Mouse (Mus musculus): ENCODE data around the gene Dbn1. TPM values are rescaled to one million over a fixed set of nuclear protein-coding genes. Genes with fewer than 3 reads are reported as not detected.

Gene Dbn1
- 10 to 100 TPM; 12.6 to 25.9 TPM for total RNA-seq (2021)
- polyA plus RNA-seq (2012; rRNA removed): 41.5 and 44.1 TPM in 2 replicates
- long read RNA-seq, transcript Dbn1-203 (14 exons, 2,940 nt): major isoform, 12 of 17 reads
- long read RNA-seq, transcript Dbn1-202 (14 exons, 2,378 nt): minor isoform, 5 of 17 reads
- long read RNA-seq, partial matches to known transcripts: 0 of 17 reads
- long read RNA-seq, other reads (novel, unspliced or antisense): 0 of 17 reads

GRCm38 (mm10) chr13:55487578-55488498, at the start of gene Dbn1:
Gene Dbn1, minus strand, starts transcription at chr13:55488111.
- DNase-seq: peak; percentile 61

GRCm38 (mm10) chr13:55536194-55537175, 48.6 kb upstream of the Dbn1 start, which contains the start of gene Ddx41:
Gene Ddx41, minus strand, starts transcription at chr13:55536658.
- DNase-seq: peak; percentile 100

- DNase-seq: no peak
These were observed 47.9 kb upstream of the Dbn1 start for GRCm38 (mm10) chr13:55535796-55536193.

- DNase-seq: no peak
These were observed 47.3 kb upstream of the Dbn1 start for GRCm38 (mm10) chr13:55535191-55535590.

GRCm38 (mm10) chr13:55529198-55529915, 41.4 kb upstream of the Dbn1 start, which contains the start of gene Dok3:
Gene Dok3, minus strand, starts transcription at chr13:55529296.
- peak; percentile 41 for DNase-seq

GRCm38 (mm10) chr13:55527834-55528772, 40.2 kb upstream of the Dbn1 start:
- no peak for DNase-seq

GRCm38 (mm10) chr13:55527212-55527611, 39.3 kb upstream of the Dbn1 start:
- no peak for DNase-seq

- DNase-seq: no peak
These were observed 38.0 kb upstream of the Dbn1 start for GRCm38 (mm10) chr13:55525733-55526553.

- no peak for DNase-seq
These were observed 36.2 kb upstream of the Dbn1 start for GRCm38 (mm10) chr13:55523951-55524600.

- DNase-seq: peak; percentile 75
These were observed 35.4 kb upstream of the Dbn1 start for GRCm38 (mm10) chr13:55523278-55523677.

- DNase-seq: no peak
These were observed 34.8 kb upstream of the Dbn1 start for GRCm38 (mm10) chr13:55522730-55523129.

GRCm38 (mm10) chr13:55519606-55520005, 31.7 kb upstream of the Dbn1 start:
- DNase-seq: no peak

GRCm38 (mm10) chr13:55516955-55517354, 29.0 kb upstream of the Dbn1 start:
- peak; percentile 84 for DNase-seq

GRCm38 (mm10) chr13:55513828-55514227, 25.9 kb upstream of the Dbn1 start:
- DNase-seq: no peak

- peak; percentile 94 for DNase-seq
These were observed 25.3 kb upstream of the Dbn1 start, which contains the start of gene Pdlim7 for GRCm38 (mm10) chr13:55513111-55513748. Gene Pdlim7, minus strand, starts transcription at chr13:55513676.

- DNase-seq: peak; percentile 61
These were observed 24.6 kb upstream of the Dbn1 start for GRCm38 (mm10) chr13:55512379-55513031.

GRCm38 (mm10) chr13:55511492-55511861, 23.6 kb upstream of the Dbn1 start:
- DNase-seq: no peak
